Mouse (Mus musculus) CH12.LX (cell line): Measurements from ENCODE around the gene Kcnh3. TPM values are rescaled to one million over a fixed set of nuclear protein-coding genes. Genes with fewer than 3 reads are reported as not detected.

Experiments used
- DNase-seq: peaks from one replicate; pipeline ENCODE4 v3.0.0-alpha.2; 2013; ENCODE audit errors: extremely low read depth
- H3K27ac ChIP-seq: 2 replicates; pipeline ENCODE4 v1.5.1; 2012; ENCODE audit warnings: low read depth, mild to moderate bottlenecking, control low read depth, moderate library complexity; ENCODE audit not compliant: insufficient read depth
- H3K27me3 ChIP-seq: replicated peaks from 2 replicates; pipeline ENCODE3; 2012; ENCODE audit warnings: inconsistent platforms
- H3K36me3 ChIP-seq, 2 experiments: replicated peaks in 1 of 2; 2 replicates each; pipeline versions ENCODE3 to v1.6.1; 2012; ENCODE audit warnings: inconsistent platforms in 1 of 2, low read length in 1 of 2, mild to moderate bottlenecking in 1 of 2, mixed read lengths in 1 of 2, moderate library complexity in 1 of 2; ENCODE audit not compliant: control insufficient read depth in 1 of 2, insufficient read depth in 1 of 2
- H3K4me1 ChIP-seq, 2 experiments: 2 replicates each; pipeline ENCODE4 v1.6.1; 2012; ENCODE audit warnings: inconsistent platforms in 1 of 2, moderate library complexity in 1 of 2; ENCODE audit not compliant: insufficient read depth in 2 of 2, control insufficient read depth in 1 of 2
- H3K4me2 ChIP-seq: 2 replicates; pipeline ENCODE4 v1.6.1; 2012; ENCODE audit warnings: low read depth, mild to moderate bottlenecking, control low read depth; ENCODE audit not compliant: poor library complexity, insufficient read depth, severe bottlenecking
- H3K4me3 ChIP-seq, 3 experiments: fragments of 150-350 bp in 1 of 3; sonication (generic) in 1 of 3; replicated peaks in 1 of 3; 2 replicates each; pipeline versions ENCODE3 to v1.5.1; 2011 to 2012; ENCODE audit warnings: low read depth in 2 of 3, low read length in 2 of 3, mild to moderate bottlenecking in 2 of 3, moderate library complexity in 2 of 3, control low read depth in 1 of 3, improper control_type of control experiment in 1 of 3, inconsistent platforms in 1 of 3, mixed read lengths in 1 of 3; ENCODE audit not compliant: poor library complexity in 1 of 3
- H3K79me2 ChIP-seq: replicated peaks from 2 replicates; pipeline ENCODE4 v1.6.1; 2012; ENCODE audit warnings: mild to moderate bottlenecking, moderate library complexity; ENCODE audit not compliant: control insufficient read depth, poor library complexity, insufficient read depth, severe bottlenecking; ENCODE audit errors: extremely low read depth
- H3K9ac ChIP-seq: 2 replicates; pipeline ENCODE4 v1.6.1; 2012; ENCODE audit warnings: low read depth, mild to moderate bottlenecking, control low read depth, moderate library complexity; ENCODE audit not compliant: insufficient read depth
- H3K9me3 ChIP-seq: replicated peaks from 2 replicates; pipeline ENCODE3; 2012; ENCODE audit warnings: low read length, inconsistent platforms, mixed read lengths
- CHD1 ChIP-seq: IDR thresholded peaks from 2 replicates; pipeline ENCODE4 v1.6.1; 2012; ENCODE audit warnings: low read depth, low read length, improper control_type of control experiment, inconsistent platforms
- CHD2 ChIP-seq: IDR thresholded peaks from 2 replicates; pipeline ENCODE4 v1.6.1; 2011; ENCODE audit warnings: low read length, improper control_type of control experiment
- CTCF ChIP-seq, 2 experiments: IDR thresholded peaks in 1 of 2; conservative IDR thresholded peaks in 1 of 2; 2 replicates each; pipeline ENCODE4 v1.5.1; 2011 to 2012; ENCODE audit warnings: low read depth in 2 of 2, low read length in 2 of 2, improper control_type of control experiment in 1 of 2, inconsistent platforms in 1 of 2, mild to moderate bottlenecking in 1 of 2, moderate library complexity in 1 of 2
- E2F4 ChIP-seq: IDR thresholded peaks from 2 replicates; pipeline ENCODE4 v1.6.1; 2011; ENCODE audit warnings: low read depth, low read length, improper control_type of control experiment; ENCODE audit not compliant: insufficient replicate concordance
- ETS1 ChIP-seq: conservative IDR thresholded peaks from 2 replicates; pipeline ENCODE4 v1.6.1; 2012; ENCODE audit warnings: low read depth, mild to moderate bottlenecking, inconsistent platforms, low read length, improper control_type of control experiment, moderate library complexity
- GABPA ChIP-seq: IDR thresholded peaks from 2 replicates; pipeline ENCODE4 v1.6.1; 2012; ENCODE audit warnings: low read depth, low read length, improper control_type of control experiment, inconsistent platforms; ENCODE audit not compliant: insufficient replicate concordance
- HCFC1 ChIP-seq: IDR thresholded peaks from 2 replicates; pipeline ENCODE4 v1.6.1; 2012; ENCODE audit warnings: low read depth, mild to moderate bottlenecking, inconsistent platforms, low read length, improper control_type of control experiment
- IRF4 ChIP-seq: IDR thresholded peaks from 2 replicates; pipeline ENCODE4 v1.6.1; 2014; ENCODE audit warnings: low read depth, mild to moderate bottlenecking, inconsistent platforms, low read length, improper control_type of control experiment
- JUN ChIP-seq: IDR thresholded peaks from 2 replicates; pipeline ENCODE4 v1.6.1; 2011; ENCODE audit warnings: low read depth, mild to moderate bottlenecking, low read length, improper control_type of control experiment, moderate library complexity; ENCODE audit not compliant: insufficient read depth
- JUND ChIP-seq: conservative IDR thresholded peaks from 2 replicates; pipeline ENCODE4 v1.6.1; 2011; ENCODE audit warnings: low read depth, low read length, improper control_type of control experiment
- MAFK ChIP-seq: IDR thresholded peaks from 2 replicates; pipeline ENCODE4 v1.6.1; 2011; ENCODE audit warnings: low read length, improper control_type of control experiment; ENCODE audit not compliant: insufficient replicate concordance
- MAX ChIP-seq: IDR thresholded peaks from 2 replicates; pipeline ENCODE4 v1.6.1; 2011; ENCODE audit warnings: low read length, improper control_type of control experiment
- NELFE ChIP-seq: IDR thresholded peaks from 2 replicates; pipeline ENCODE4 v1.6.1; 2011; ENCODE audit warnings: low read depth, low read length, improper control_type of control experiment
- POLR2A ChIP-seq: IDR thresholded peaks from 2 replicates; pipeline ENCODE4 v1.6.1; 2011; ENCODE audit warnings: low read depth, mild to moderate bottlenecking, improper control_type of control experiment, low read length
- POLR2AphosphoS2 ChIP-seq: IDR thresholded peaks from 2 replicates; pipeline ENCODE4 v1.6.1; 2011; ENCODE audit warnings: low read depth, low read length, improper control_type of control experiment
- RCOR1 ChIP-seq: conservative IDR thresholded peaks from 2 replicates; pipeline ENCODE4 v1.6.1; 2012; ENCODE audit warnings: low read depth, mild to moderate bottlenecking, inconsistent platforms, low read length, improper control_type of control experiment
- TBP ChIP-seq: conservative IDR thresholded peaks from 2 replicates; pipeline ENCODE4 v1.6.1; 2011; ENCODE audit warnings: low read depth, low read length, improper control_type of control experiment
- TCF12 ChIP-seq: IDR thresholded peaks from 2 replicates; pipeline ENCODE4 v1.6.1; 2014; ENCODE audit warnings: low read depth, mild to moderate bottlenecking, inconsistent platforms, low read length, improper control_type of control experiment
- USF1 ChIP-seq: IDR thresholded peaks from 2 replicates; pipeline ENCODE4 v1.6.1; 2014; ENCODE audit warnings: low read depth, mild to moderate bottlenecking, inconsistent platforms, low read length, improper control_type of control experiment
- ZC3H11A ChIP-seq: IDR thresholded peaks from 2 replicates; pipeline ENCODE4 v1.6.1; 2012; ENCODE audit warnings: low read depth, mild to moderate bottlenecking, inconsistent platforms, low read length, improper control_type of control experiment
- ZKSCAN1 ChIP-seq: IDR thresholded peaks from 2 replicates; pipeline ENCODE4 v1.6.1; 2012; ENCODE audit warnings: low read depth, inconsistent platforms, low read length, improper control_type of control experiment, borderline replicate concordance
- ZNF384 ChIP-seq: IDR thresholded peaks from 2 replicates; pipeline ENCODE4 v1.6.1; 2012; ENCODE audit warnings: low read depth, low read length, improper control_type of control experiment, inconsistent platforms
- dilution Hi-C: fragments of 300-500 bp; cut with MboI; formaldehyde crosslinking; loops from 2 replicates; pipeline ENCODE4 v1.14.3; 2020; ENCODE audit warnings: low sequenced_read_pairs; ENCODE audit not compliant: extremely low pct_unique_long_range_greater_than_20kb, extremely low pct_ligation_motif_present
- in situ Hi-C: fragments of 300-500 bp; cut with MboI; formaldehyde crosslinking; loops from 3 replicates; pipeline ENCODE4 v1.14.3; 2019; ENCODE audit warnings: low sequenced_read_pairs, low pct_ligation_motif_present, low pct_unique_long_range_greater_than_20kb, mixed read lengths
- polyA plus RNA-seq: library from polyadenylated mRNA; unstranded; fragments of >175 nt; gene quantifications from 2 replicates; pipeline ENCODE4 v1.2.1, GENCODE M21; 2012; ENCODE audit warnings: low read depth; ENCODE audit not compliant: insufficient read length
- total RNA-seq, 2 experiments: library from RNA; depleted of rRNA; stranded (reverse); fragments of 300-350 nt in 1 of 2; fragments of >200 nt in 1 of 2; gene quantifications; 2 replicates each; pipeline ENCODE4 v1.2.3; 2012 to 2014

Kcnh3 gene
- total and polyA plus RNA-seq, 3 experiments = not detected

DNA sequence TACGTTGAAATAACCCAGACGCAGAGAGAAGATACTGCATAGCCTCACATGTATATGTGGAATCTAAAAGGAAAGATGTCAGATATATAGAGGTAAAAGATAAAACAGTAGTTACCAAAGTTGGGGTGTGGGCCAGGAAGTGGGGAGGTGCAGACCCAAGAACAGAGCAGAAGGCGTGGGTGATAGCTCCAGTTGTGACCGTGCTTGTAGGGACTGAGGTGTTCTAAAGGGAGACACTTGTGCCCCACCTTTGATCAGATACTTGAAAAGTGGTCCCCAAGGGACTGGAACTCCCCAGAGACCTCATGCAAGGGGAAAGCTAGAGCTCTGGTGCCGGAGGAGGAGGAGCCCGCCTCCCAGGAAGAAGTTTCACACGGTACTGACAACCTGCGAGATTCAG lies 51.4 kb downstream of the Kcnh3 start:
- Histone ChIP-seq H3K9me3 (no peaks in the 10 kb centered on the region), H3K4me3 (no peak overlapping the region)
- dilution Hi-C loops = no loop called here

DNA sequence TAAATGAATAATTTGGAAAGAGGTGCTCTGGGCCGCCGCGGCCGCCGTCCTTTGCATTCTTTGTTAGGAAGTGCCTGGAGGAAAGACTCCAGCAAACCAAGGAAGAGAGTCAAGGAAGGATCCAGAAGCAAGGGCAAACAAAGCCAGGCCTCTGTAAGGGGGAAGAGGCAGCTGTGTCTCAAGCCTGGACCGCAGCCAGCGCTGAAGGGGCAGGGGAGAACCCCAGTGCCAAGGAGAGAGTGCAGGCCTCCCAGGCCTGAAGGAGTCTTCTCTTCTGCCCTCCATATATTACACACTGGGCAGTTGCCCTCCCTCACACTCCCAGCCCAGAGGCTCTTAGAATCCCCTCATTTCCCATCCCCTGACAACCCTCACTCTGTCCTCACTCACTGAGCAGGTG lies 53.6 kb downstream of the Kcnh3 start:
- no peak for TF ChIP-seq TBP
- no peak for TF ChIP-seq MAX
- no peak for TF ChIP-seq ETS1
- TF ChIP-seq CHD1 = no peak
- TF ChIP-seq IRF4 = no peak
- TF ChIP-seq ZNF384 = no peak
- no peak for TF ChIP-seq JUND
- TF ChIP-seq TCF12 = no peak
- no peak for TF ChIP-seq CTCF (conservative IDR thresholded peaks at IDR 0.05 in 1 of 2, IDR thresholded peaks at IDR 0.05 in 1 of 2; ENCODE audit: low read depth in 2 of 2, low read length in 2 of 2)
- TF ChIP-seq POLR2A = no peak
- TF ChIP-seq E2F4 = no peak
- Histone ChIP-seq H3K27me3 (peaks cover 73% of the 10 kb centered on the region), H3K27ac (no peak overlapping the region), H3K36me3 (no peaks in the 10 kb centered on the region), H3K4me1 (peaks cover 0 to 6% of the 10 kb centered on the region in 2 experiments; a peak in 1 of 4 replicates), H3K9me3 (no peaks in the 10 kb centered on the region), H3K79me2 (no peaks in the 10 kb centered on the region), H3K4me2 (no peak overlapping the region), H3K9ac (no peak overlapping the region), H3K4me3 (no peak overlapping the region)
- dilution Hi-C loops (no loop called here), in situ Hi-C loops (no loop called here)
- DNase-seq = no peak

More for the DNA sequence above, 51.4 kb downstream of the Kcnh3 start:
- in situ Hi-C loops = no loop called here
- no peak overlapping the region for H3K27ac ChIP-seq
- TF ChIP-seq GABPA (no peak), RCOR1 (no peak), CHD2 (no peak), USF1 (no peak), HCFC1 (no peak), MAFK (no peak), E2F4 (no peak), NELFE (no peak), MAX (no peak), JUN (no peak), ZKSCAN1 (no peak), ETS1 (no peak), POLR2AphosphoS2 (no peak), ZC3H11A (no peak), IRF4 (no peak)
- peaks cover 75% of the 10 kb centered on the region for H3K27me3 ChIP-seq
- peaks cover 0 to 6% of the 10 kb centered on the region in 2 experiments; a peak in 1 of 4 replicates for H3K4me1 ChIP-seq
- no peaks in the 10 kb centered on the region for H3K36me3 ChIP-seq
- no peak for DNase-seq
- H3K79me2 ChIP-seq = no peaks in the 10 kb centered on the region
- H3K4me2 ChIP-seq = no peak overlapping the region
- H3K9ac ChIP-seq = no peak overlapping the region
